Mouse (Mus musculus) limb, embryonic 14.5 days (tissue): ENCODE measurements at regions not wholly inside any gene's neighbourhood (a gene's known extent, or its start where the extent isn't known, plus 50 kb on each side); places are given as distances from the start of the nearest gene placed in this dataset.

Experiments
- ATAC-seq: fragments of 200-750 bp; cut with Nextera tagmentation; 2 replicates; pipeline ENCODE4 v1.8.0; 2017; ENCODE audit warnings: low read depth, moderate number of reproducible peaks, moderate TSS enrichment; ENCODE audit not compliant: low FRiP score
- DNase-seq: peaks from one replicate; pipeline ENCODE4 v3.0.0-alpha.2; 2015; ENCODE audit warnings: low spot score
- H3K27ac ChIP-seq: fragments of 300-500 bp; sonication (generic); replicated peaks from 2 replicates; pipeline ENCODE4 v1.5.1; 2014; ENCODE audit warnings: low read depth, mild to moderate bottlenecking, low read length, moderate library complexity, mixed read lengths
- H3K27me3 ChIP-seq: fragments of 300-500 bp; sonication (generic); 2 replicates; pipeline ENCODE4 v1.6.1; 2014; ENCODE audit warnings: low read length, mixed read lengths; ENCODE audit not compliant: control insufficient read depth, insufficient read depth
- H3K36me3 ChIP-seq: fragments of 300-500 bp; sonication (generic); 2 replicates; pipeline ENCODE4 v1.6.1; 2014; ENCODE audit warnings: mild to moderate bottlenecking, low read length, moderate library complexity, mixed read lengths; ENCODE audit not compliant: control insufficient read depth, insufficient read depth
- H3K4me1 ChIP-seq: fragments of 300-500 bp; sonication (generic); 2 replicates; pipeline ENCODE4 v1.6.1; 2014; ENCODE audit warnings: antibody characterized with exemption, low read length, mixed read lengths; ENCODE audit not compliant: control insufficient read depth, insufficient read depth
- H3K4me2 ChIP-seq: fragments of 300-500 bp; sonication (generic); replicated peaks from 2 replicates; pipeline ENCODE4 v1.6.1; 2014; ENCODE audit warnings: low read depth, mild to moderate bottlenecking, low read length, moderate library complexity; ENCODE audit not compliant: severe bottlenecking
- H3K4me3 ChIP-seq: fragments of 300-500 bp; sonication (generic); replicated peaks from 2 replicates; pipeline ENCODE4 v1.5.1; 2014; ENCODE audit warnings: low read length
- H3K9ac ChIP-seq: fragments of 300-500 bp; sonication (generic); 2 replicates; pipeline ENCODE4 v1.6.1; 2014; ENCODE audit warnings: mild to moderate bottlenecking, low read depth, low read length, moderate library complexity; ENCODE audit not compliant: severe bottlenecking
- H3K9me3 ChIP-seq: fragments of 300-500 bp; sonication (generic); 2 replicates; pipeline ENCODE4 v1.6.1; 2016; ENCODE audit warnings: low read length; ENCODE audit not compliant: control insufficient read depth
- POLR2A ChIP-seq: fragments of 200-500 bp; IDR thresholded peaks from 2 replicates; pipeline ENCODE4 v1.8.0; 2012; ENCODE audit warnings: inconsistent platforms, mild to moderate bottlenecking, moderate library complexity, borderline replicate concordance; ENCODE audit not compliant: insufficient read depth, insufficient read length; ENCODE audit errors: extremely low read depth
- WGBS: fragments of 180-500 bp; shearing (Covaris S2); extraction: QIAGEN DNeasy Blood & Tissue Kit; methylation state at CpG from one replicate; pipeline ENCODE4 v1.1.7; 2014; 5-methylcytosine and 5-hydroxymethylcytosine counted together

DNA sequence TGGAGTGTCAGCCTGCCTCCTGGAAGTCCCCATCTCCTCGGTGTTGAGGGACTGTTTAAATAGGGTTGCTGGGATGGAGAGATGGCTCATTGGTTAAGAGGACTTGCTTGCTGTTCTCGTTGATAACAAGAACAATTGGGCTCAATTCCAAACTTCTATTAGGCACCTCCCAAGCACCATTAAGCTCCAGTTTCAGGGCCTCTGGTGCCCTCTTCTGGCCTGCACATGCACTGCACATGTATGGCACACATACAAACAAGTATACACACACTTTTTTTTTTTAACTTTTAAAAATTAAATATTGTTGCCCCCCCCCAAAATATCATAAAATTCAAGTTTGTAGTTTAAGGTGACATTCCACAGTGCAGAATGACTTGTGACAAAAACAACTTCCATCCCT is 162.3 kb downstream of the Bmp7 start:
- H3K27ac ChIP-seq, result no peak overlapping the region
- H3K9me3 ChIP-seq, result 0 out of 2 replicates have a peak, but pooled peaks cover 4% of the 10 kb centered on the region
- 77% methylated on average over 2 of the region's 2 CpGs for WGBS
- ATAC-seq (no peak), DNase-seq (no peak)
- no peaks in the 10 kb centered on the region for H3K4me1 ChIP-seq
- no peak overlapping the region for H3K4me3 ChIP-seq
- H3K4me2 ChIP-seq, result no peak overlapping the region
- TF ChIP-seq POLR2A, result no peak
- no peaks in the 10 kb centered on the region for H3K36me3 ChIP-seq
- H3K9ac ChIP-seq, result no peak overlapping the region
- H3K27me3 ChIP-seq, result no peaks in the 10 kb centered on the region

DNA sequence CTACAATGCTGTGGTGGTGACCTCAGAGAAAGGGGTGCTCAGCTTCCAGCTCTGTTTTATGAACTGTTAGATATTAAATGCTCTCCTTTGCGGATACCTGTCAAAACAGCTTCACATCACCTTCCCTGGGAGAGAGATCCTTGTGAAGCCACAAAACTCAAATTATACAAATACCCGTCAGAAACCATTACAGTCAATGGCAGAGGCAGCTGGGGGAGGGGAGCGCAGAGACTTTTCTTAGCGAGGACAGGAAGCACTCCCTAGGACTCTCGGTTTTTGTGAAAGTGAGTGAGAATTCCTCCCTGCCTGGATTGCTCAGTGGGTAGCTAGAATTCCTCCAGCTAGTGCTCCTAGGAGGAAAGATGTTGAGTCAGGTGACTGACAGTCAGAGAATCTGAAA is 161.0 kb downstream of the Bmp7 start:
- Histone ChIP-seq H3K9me3 (0 out of 2 replicates have a peak, but pooled peaks cover 7% of the 10 kb centered on the region), H3K36me3 (no peaks in the 10 kb centered on the region), H3K9ac (no peak overlapping the region), H3K4me2 (no peak overlapping the region), H3K27me3 (no peaks in the 10 kb centered on the region), H3K27ac (no peak overlapping the region), H3K4me3 (no peak overlapping the region), H3K4me1 (no peaks in the 10 kb centered on the region)
- DNase-seq (no peak), ATAC-seq (no peak)
- TF ChIP-seq POLR2A, result no peak
- 15% methylated on average over 5 of the region's 5 CpGs for WGBS

DNA sequence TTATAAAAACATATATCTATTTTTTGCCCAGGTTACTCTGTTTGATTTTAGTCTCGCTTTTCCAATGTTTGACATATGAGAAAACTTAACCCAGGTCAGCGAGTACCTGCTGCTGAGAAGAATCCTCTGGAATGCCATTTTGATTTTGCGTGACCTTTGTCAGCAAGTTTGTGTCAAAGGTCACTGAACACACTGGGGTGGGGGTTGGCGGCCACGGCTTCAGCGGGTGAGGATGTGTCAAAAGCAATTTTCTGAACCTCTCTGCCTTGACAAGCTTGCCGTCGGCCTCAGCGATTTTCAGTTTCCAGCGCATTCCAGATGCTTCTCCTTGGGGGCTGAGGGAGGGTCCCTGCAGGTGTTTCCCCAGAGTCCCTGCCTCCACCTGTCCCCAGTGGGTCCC is 157.4 kb downstream of the Bmp7 start:
- Histone ChIP-seq H3K27ac (no peak overlapping the region), H3K4me1 (no peaks in the 10 kb centered on the region), H3K9ac (no peak overlapping the region), H3K4me3 (no peak overlapping the region), H3K27me3 (peaks cover 9% of the 10 kb centered on the region), H3K9me3 (0 out of 2 replicates have a peak, but pooled peaks cover 7% of the 10 kb centered on the region), H3K36me3 (no peaks in the 10 kb centered on the region), H3K4me2 (no peak overlapping the region)
- DNase-seq, result no peak
- WGBS, result 76% methylated on average over 10 of the region's 10 CpGs
- no peak for ATAC-seq
- TF ChIP-seq POLR2A, result no peak

DNA sequence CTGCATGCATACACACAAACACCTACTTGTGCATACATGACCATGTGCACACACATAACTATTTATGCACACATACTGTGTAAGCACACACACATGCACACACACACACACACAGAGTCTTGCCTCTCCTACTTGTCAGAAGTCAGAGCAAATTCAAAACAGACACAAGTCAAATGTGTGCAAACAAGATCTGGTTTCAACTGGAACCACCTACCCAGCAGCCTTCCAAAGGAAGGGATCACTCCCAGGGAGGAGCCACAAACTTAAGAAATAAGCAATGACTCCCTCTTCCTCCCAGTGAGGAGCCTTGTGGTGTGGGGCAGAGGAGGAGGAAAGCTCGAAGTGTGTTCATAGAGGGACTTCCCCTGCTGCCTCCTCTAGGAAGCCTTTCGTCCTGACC is 153.8 kb downstream of the Bmp7 start:
- 0 out of 2 replicates have a peak, but pooled peaks cover 4% of the 10 kb centered on the region for H3K9me3 ChIP-seq
- no peak overlapping the region for H3K4me2 ChIP-seq
- H3K27me3 ChIP-seq, result peaks cover 24% of the 10 kb centered on the region
- ATAC-seq, result no peak
- no peak for TF ChIP-seq POLR2A
- no peaks in the 10 kb centered on the region for H3K36me3 ChIP-seq
- 28% methylated on average over 2 of the region's 2 CpGs for whole genome bisulfite sequencing
- DNase-seq, result no peak
- H3K4me3 ChIP-seq, result no peak overlapping the region
- peaks cover 17% of the 10 kb centered on the region for H3K4me1 ChIP-seq
- no peak overlapping the region for H3K9ac ChIP-seq
- H3K27ac ChIP-seq, result no peak overlapping the region

DNA sequence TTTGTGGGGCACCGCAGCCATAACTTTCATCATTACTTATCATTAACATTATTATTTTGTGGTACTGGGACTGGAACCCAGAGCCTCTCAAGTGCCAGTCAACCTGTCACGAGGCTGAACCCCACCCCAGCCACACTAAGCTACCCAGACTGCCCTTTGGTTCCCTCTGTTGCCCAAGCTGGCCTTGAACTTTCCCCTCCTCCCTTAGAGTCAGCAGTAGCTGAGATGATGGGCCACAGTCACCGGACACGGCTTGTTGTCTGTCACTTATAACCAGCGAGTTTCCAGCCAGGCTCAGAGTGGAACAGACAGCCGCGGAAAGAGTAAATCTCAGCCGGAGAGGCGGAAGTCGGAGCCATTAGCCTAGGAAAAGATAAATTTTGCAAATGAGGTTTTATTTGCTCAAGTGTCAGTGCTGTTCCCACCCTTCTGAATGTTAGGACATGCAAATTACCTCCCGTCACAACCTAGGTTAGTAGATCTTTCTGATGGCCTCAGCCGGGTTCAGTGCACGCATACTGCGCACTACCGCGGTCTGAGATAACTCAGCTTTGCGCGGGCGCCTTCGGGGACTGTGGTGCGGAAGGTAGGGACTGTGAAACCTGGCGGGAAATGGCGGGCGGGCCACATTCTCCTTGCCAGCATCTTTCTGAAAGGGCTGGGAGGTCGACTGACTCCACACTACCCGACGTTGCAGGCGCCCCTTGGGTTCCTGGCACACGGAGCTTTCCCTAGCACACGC is 152.7 kb downstream of the Bmp7 start:
- no peak for TF ChIP-seq POLR2A
- ATAC-seq, result no peak

More for the DNA sequence above, 152.7 kb downstream of the Bmp7 start:
- Histone ChIP-seq H3K27me3 (peaks cover 24% of the 10 kb centered on the region), H3K9ac (no peak overlapping the region), H3K4me3 (peak overlapping the region; percentile 8), H3K4me1 (peaks cover 17% of the 10 kb centered on the region), H3K4me2 (peak overlapping the region; percentile 26), H3K27ac (no peak overlapping the region), H3K36me3 (no peaks in the 10 kb centered on the region), H3K9me3 (0 out of 2 replicates have a peak, but pooled peaks cover 4% of the 10 kb centered on the region)
- WGBS, result 32% methylated on average over 30 of the region's 30 CpGs
- DNase-seq, result no peak
